Mouse (Mus musculus): ENCODE results near the gene Cul1. TPM values are rescaled to one million over a fixed set of nuclear protein-coding genes. Genes with fewer than 3 reads are reported as not detected.
A peak's percentile ranks its signal among the peaks of the same experiment; 100 is the strongest.

Cul1 gene
- total and polyA plus RNA-seq, 3 experiments, result 63.6 to 155 (median 108) TPM

GRCm38 (mm10) chr6:47447658-47448057 lies 5.5 kb upstream of the Cul1 start:
- in situ Hi-C loops (cut with MboI; ENCODE audit: low pct_ligation_motif_present, low pct_unique_long_range_greater_than_20kb, low sequenced_read_pairs), result no loop called here
- H3K27ac ChIP-seq (ENCODE audit: insufficient read depth, low read depth), result no peak overlapping the region

DNA sequence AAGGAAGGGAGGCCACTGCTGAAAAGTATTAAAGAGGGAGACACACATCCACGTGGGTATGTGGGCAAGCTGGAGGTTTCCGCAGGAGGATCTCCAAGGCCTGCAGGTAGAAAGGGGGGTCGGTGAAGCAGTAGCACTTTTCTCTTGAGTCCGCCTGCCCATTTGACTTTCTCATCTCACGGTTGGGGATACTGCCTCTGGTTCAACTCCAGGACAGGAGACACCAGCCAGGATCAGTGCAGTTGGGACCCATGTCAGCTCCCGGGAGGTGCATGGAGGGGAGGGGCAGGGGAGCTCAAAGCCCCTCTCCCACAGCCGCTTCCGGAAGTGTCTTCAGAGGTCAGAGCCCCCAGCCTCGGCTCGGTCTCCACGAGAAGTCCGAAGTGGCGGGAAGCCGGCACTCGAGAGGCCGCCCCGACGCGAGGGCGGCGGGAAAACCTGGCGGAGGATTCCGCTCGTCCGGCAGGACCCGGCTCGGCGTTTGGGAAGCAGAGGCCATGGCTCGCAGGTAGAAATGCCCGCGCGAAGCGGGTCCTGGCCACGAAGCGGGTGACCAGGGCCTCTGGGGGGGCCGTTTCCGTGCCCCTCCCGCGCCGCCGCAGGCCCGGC lies 428 bp downstream of the Cul1 start:
- Histone ChIP-seq H3K9me3 (replicated peaks; ENCODE audit: low read length) (no peaks in the 10 kb centered on the region), H3K4me1 (ENCODE audit: control insufficient read depth in 1 of 2, insufficient read depth in 2 of 2) (peaks cover 0 to 31% of the 10 kb centered on the region in 2 experiments; a peak in 2 of 4 replicates), H3K27ac (ENCODE audit: insufficient read depth, low read depth) (peak overlapping the region; percentile 64), H3K4me2 (ENCODE audit: insufficient read depth, low read depth, poor library complexity, severe bottlenecking) (peak overlapping the region; percentile 74), H3K9ac (ENCODE audit: insufficient read depth, low read depth) (peak overlapping the region; percentile 82), H3K4me3 (replicated peaks in 1 of 3; ENCODE audit: low read depth in 2 of 3, low read length in 2 of 3, poor library complexity in 1 of 3) (peak overlapping the region; percentile 79 to 92 (median 91)), H3K36me3 (replicated peaks in 1 of 2; ENCODE audit: control insufficient read depth in 1 of 2, insufficient read depth in 1 of 2, low read length in 1 of 2) (peaks cover 0 to 7% of the 10 kb centered on the region in 2 experiments), H3K79me2 (replicated peaks; ENCODE audit: control insufficient read depth, extremely low read depth, insufficient read depth, poor library complexity, severe bottlenecking) (peaks cover 31% of the 10 kb centered on the region), H3K27me3 (replicated peaks) (no peaks in the 10 kb centered on the region)
- dilution Hi-C loops (cut with MboI; ENCODE audit: extremely low pct_ligation_motif_present, extremely low pct_unique_long_range_greater_than_20kb, low sequenced_read_pairs), result no loop called here
- DNase-seq (ENCODE audit: extremely low read depth), result peak; percentile 39
- peak; percentile 59 for TF ChIP-seq ELF1 (IDR thresholded peaks at IDR 0.05; ENCODE audit: low read depth, low read length)
- no peak for TF ChIP-seq MEF2A (IDR thresholded peaks at IDR 0.05; ENCODE audit: borderline replicate concordance, low read depth, low read length)
- TF ChIP-seq POLR2A (IDR thresholded peaks at IDR 0.05; ENCODE audit: low read depth, low read length), result peak; percentile 66; the same call in 1 of the 2 replicates
- TF ChIP-seq EP300 (IDR thresholded peaks at IDR 0.05; ENCODE audit: low read length), result no peak
- 0 out of 2 replicates have a peak, but pooled peaks have one; percentile 5 for TF ChIP-seq SIN3A (IDR thresholded peaks at IDR 0.05; ENCODE audit: low read length)
- no peak for TF ChIP-seq PAX5 (IDR thresholded peaks at IDR 0.05; ENCODE audit: low read length)
- no peak for TF ChIP-seq USF2 (conservative IDR thresholded peaks at IDR 0.05; ENCODE audit: low read depth, low read length)
- TF ChIP-seq MXI1 (IDR thresholded peaks at IDR 0.05; ENCODE audit: low read depth, low read length), result peak; percentile 65
- no peak for TF ChIP-seq RCOR1 (conservative IDR thresholded peaks at IDR 0.05; ENCODE audit: low read depth, low read length)
- 0 out of 2 replicates have a peak, but pooled peaks have one; percentile 38 for TF ChIP-seq E2F4 (IDR thresholded peaks at IDR 0.05; ENCODE audit: insufficient replicate concordance, low read depth, low read length)
- TF ChIP-seq MAX (IDR thresholded peaks at IDR 0.05; ENCODE audit: low read length), result peak; percentile 43; the same call in 1 of the 2 replicates
- in situ Hi-C loops (cut with MboI; ENCODE audit: low pct_ligation_motif_present, low pct_unique_long_range_greater_than_20kb, low sequenced_read_pairs), result no loop called here

More at GRCm38 (mm10) chr6:47447658-47448057, 5.5 kb upstream of the Cul1 start:
- dilution Hi-C loops (cut with MboI; ENCODE audit: extremely low pct_ligation_motif_present, extremely low pct_unique_long_range_greater_than_20kb, low sequenced_read_pairs), result no loop called here
- peak; percentile 92 for TF ChIP-seq MAFK (IDR thresholded peaks at IDR 0.05; ENCODE audit: insufficient replicate concordance, low read length)
- no peak for TF ChIP-seq JUND (conservative IDR thresholded peaks at IDR 0.05; ENCODE audit: low read depth, low read length)
- Histone ChIP-seq H3K36me3 (replicated peaks in 1 of 2; ENCODE audit: control insufficient read depth in 1 of 2, insufficient read depth in 1 of 2, low read length in 1 of 2) (no peaks in the 10 kb centered on the region), H3K9me3 (replicated peaks; ENCODE audit: low read length) (no peaks in the 10 kb centered on the region), H3K79me2 (replicated peaks; ENCODE audit: control insufficient read depth, extremely low read depth, insufficient read depth, poor library complexity, severe bottlenecking) (no peaks in the 10 kb centered on the region), H3K4me1 (ENCODE audit: control insufficient read depth in 1 of 2, insufficient read depth in 2 of 2) (peaks cover 0 to under 1% of the 10 kb centered on the region in 2 experiments; a peak in 2 of 4 replicates), H3K4me3 (replicated peaks in 1 of 3; ENCODE audit: low read depth in 2 of 3, low read length in 2 of 3, poor library complexity in 1 of 3) (no peak overlapping the region), H3K4me2 (ENCODE audit: insufficient read depth, low read depth, poor library complexity, severe bottlenecking) (no peak overlapping the region), H3K9ac (ENCODE audit: insufficient read depth, low read depth) (no peak overlapping the region), H3K27me3 (replicated peaks) (no peaks in the 10 kb centered on the region)
- DNase-seq (ENCODE audit: extremely low read depth), result no peak

Data from CH12.LX (cell line).